Mouse (Mus musculus) ES-E14 (cell line): ENCODE measurements around the gene Foxg1. TPM values are rescaled to one million over a fixed set of nuclear protein-coding genes. Genes with fewer than 3 reads are reported as not detected.

Experiments used
- DNase-seq: peaks from one replicate; pipeline ENCODE4 v3.0.0-alpha.2; 2013; ENCODE audit warnings: low read depth, low spot score
- H3K27ac ChIP-seq: 2 replicates; pipeline ENCODE4 v1.5.1; 2012; ENCODE audit warnings: low read depth, mild to moderate bottlenecking, low read length, moderate library complexity, mixed read lengths; ENCODE audit not compliant: poor library complexity, insufficient read depth, severe bottlenecking
- H3K36me3 ChIP-seq: 2 replicates; pipeline ENCODE4 v1.6.1; 2012; ENCODE audit warnings: mild to moderate bottlenecking, low read length, moderate library complexity, mixed read lengths; ENCODE audit not compliant: control insufficient read depth, poor library complexity, insufficient read depth, severe bottlenecking
- H3K4me1 ChIP-seq, 2 experiments: fragments of 150-350 bp in 1 of 2; sonication (generic) in 1 of 2; 2 replicates each; pipeline ENCODE4 v1.6.1; 2012; ENCODE audit warnings: low read length in 2 of 2, mild to moderate bottlenecking in 1 of 2, mixed read lengths in 1 of 2; ENCODE audit not compliant: control insufficient read depth in 2 of 2, insufficient read depth in 2 of 2, poor library complexity in 1 of 2
- H3K4me3 ChIP-seq, 2 experiments: fragments of 150-350 bp in 1 of 2; sonication (generic) in 1 of 2; 2 replicates each; pipeline ENCODE4 v1.5.1; 2012; ENCODE audit warnings: low read length in 2 of 2, low read depth in 1 of 2, mild to moderate bottlenecking in 1 of 2, mixed read lengths in 1 of 2; ENCODE audit not compliant: insufficient read depth in 1 of 2, poor library complexity in 1 of 2, severe bottlenecking in 1 of 2
- H3K9ac ChIP-seq: 2 replicates; pipeline ENCODE4 v1.6.1; 2012; ENCODE audit warnings: low read depth, mild to moderate bottlenecking, low read length, mixed read lengths; ENCODE audit not compliant: poor library complexity, insufficient read depth, severe bottlenecking
- H3K9me3 ChIP-seq: fragments of 150-350 bp; sonication (generic); 2 replicates; pipeline ENCODE4 v1.6.1; 2012; ENCODE audit warnings: low read depth, mild to moderate bottlenecking, low read length; ENCODE audit not compliant: control insufficient read depth, insufficient read depth
- CHD2 ChIP-seq: IDR thresholded peaks from 2 replicates; pipeline ENCODE4 v1.6.1; 2014; ENCODE audit warnings: mild to moderate bottlenecking, low read depth, low read length, inconsistent platforms
- HCFC1 ChIP-seq: IDR thresholded peaks from 2 replicates; pipeline ENCODE4 v1.6.1; 2012; ENCODE audit warnings: low read length, inconsistent platforms, borderline replicate concordance; ENCODE audit not compliant: insufficient read depth
- MAFK ChIP-seq: IDR thresholded peaks from 2 replicates; pipeline ENCODE4 v1.6.1; 2014; ENCODE audit warnings: mild to moderate bottlenecking, low read depth, low read length, inconsistent platforms; ENCODE audit not compliant: insufficient read depth
- ZC3H11A ChIP-seq: IDR thresholded peaks from 2 replicates; pipeline ENCODE4 v1.6.1; 2012; ENCODE audit warnings: low read depth, mild to moderate bottlenecking, inconsistent platforms, low read length, borderline replicate concordance
- ZNF384 ChIP-seq: IDR thresholded peaks from 2 replicates; pipeline ENCODE4 v1.6.1; 2012; ENCODE audit warnings: low read depth, low read length, inconsistent platforms
- in situ Hi-C, 2 experiments: fragments of 600-800 bp; cut with MboI; formaldehyde crosslinking; loops; one replicate each; pipeline ENCODE4 v1.15.1; 2025; ENCODE audit warnings: low sequenced_read_pairs in 2 of 2, inconsistent platforms in 1 of 2; ENCODE audit not compliant: unreplicated experiment in 2 of 2
- total RNA-seq: library from RNA; depleted of rRNA; stranded (reverse); fragments of 300-350 nt; gene quantifications from 2 replicates; pipeline ENCODE4 v1.2.3, GENCODE M21; 2012; rRNA removed

Foxg1 gene
- total RNA-seq, 1 experiment: 0.36 TPM

- no peak overlapping the region for H3K9ac ChIP-seq
- no peaks in the 10 kb centered on the region for H3K36me3 ChIP-seq
- in situ Hi-C loops: no loop called here
- H3K27ac ChIP-seq: no peak overlapping the region
- no peaks in the 10 kb centered on the region for H3K4me1 ChIP-seq
- TF ChIP-seq HCFC1 (no peak), MAFK (no peak)
- DNase-seq: no peak
- peak overlapping the region; percentile 53 to 64 for H3K4me3 ChIP-seq
- H3K9me3 ChIP-seq: no peaks in the 10 kb centered on the region
Measured at GRCm38 (mm10) chr12:49400853-49401118, 18.3 kb downstream of the Foxg1 start.

GRCm38 (mm10) chr12:49401119-49401795 lies 18.8 kb downstream of the Foxg1 start:
- Histone ChIP-seq H3K4me1 (no peaks in the 10 kb centered on the region), H3K36me3 (no peaks in the 10 kb centered on the region), H3K9ac (peak overlapping the region; percentile 64), H3K4me3 (peak overlapping the region; percentile 53 to 64), H3K9me3 (no peaks in the 10 kb centered on the region), H3K27ac (no peak overlapping the region)
- no peak for DNase-seq
- in situ Hi-C loops: no loop called here
- no peak for TF ChIP-seq CHD2
- TF ChIP-seq HCFC1: 0 out of 2 replicates have a peak, but pooled peaks have one; percentile 5
- TF ChIP-seq ZNF384: no peak
- TF ChIP-seq ZC3H11A: no peak
- TF ChIP-seq MAFK: no peak

- no peak for DNase-seq
- H3K4me1 ChIP-seq: no peaks in the 10 kb centered on the region
- no peaks in the 10 kb centered on the region for H3K36me3 ChIP-seq
- no peak overlapping the region for H3K27ac ChIP-seq
- H3K9me3 ChIP-seq: no peaks in the 10 kb centered on the region
- TF ChIP-seq ZC3H11A: no peak
- TF ChIP-seq MAFK: no peak
- no peak for TF ChIP-seq ZNF384
- no peak for TF ChIP-seq HCFC1
- TF ChIP-seq CHD2: no peak
- in situ Hi-C loops: no loop called here
- peak overlapping the region; percentile 64; the same call in 1 of the 2 replicates for H3K9ac ChIP-seq
- H3K4me3 ChIP-seq: peak overlapping the region; percentile 53 to 64
Measured at GRCm38 (mm10) chr12:49401796-49402130, 19.3 kb downstream of the Foxg1 start.

- H3K9ac ChIP-seq: no peak overlapping the region
- in situ Hi-C loops: no loop called here
- no peak overlapping the region for H3K4me3 ChIP-seq
- no peaks in the 10 kb centered on the region for H3K9me3 ChIP-seq
- H3K36me3 ChIP-seq: no peaks in the 10 kb centered on the region
- DNase-seq: no peak
- H3K4me1 ChIP-seq: no peaks in the 10 kb centered on the region
- TF ChIP-seq ZNF384 (no peak), ZC3H11A (no peak), MAFK (no peak), CHD2 (no peak), HCFC1 (no peak)
- H3K27ac ChIP-seq: no peak overlapping the region
Measured at GRCm38 (mm10) chr12:49409833-49410232, 27.4 kb downstream of the Foxg1 start.

GRCm38 (mm10) chr12:49417963-49418362 lies 35.5 kb downstream of the Foxg1 start:
- DNase-seq: no peak
- Histone ChIP-seq H3K4me3 (no peak overlapping the region), H3K9ac (no peak overlapping the region), H3K4me1 (no peaks in the 10 kb centered on the region), H3K27ac (no peak overlapping the region), H3K9me3 (no peaks in the 10 kb centered on the region), H3K36me3 (no peaks in the 10 kb centered on the region)
- no peak for TF ChIP-seq ZNF384
- no peak for TF ChIP-seq ZC3H11A
- no peak for TF ChIP-seq CHD2
- TF ChIP-seq MAFK: no peak
- TF ChIP-seq HCFC1: no peak
- in situ Hi-C loops: no loop called here

Other genes starting within 250 kb of the Foxg1 start
- gene Gm43517, start 2.5 kb downstream of the Foxg1 start, total RNA-seq: not detected in 2 replicates